Mouse (Mus musculus) small intestine, adult 2 months (tissue): Measurements from ENCODE around the gene Ndufa10. TPM values are rescaled to one million over a fixed set of nuclear protein-coding genes. Genes with fewer than 3 reads are reported as not detected.

ENCODE experiments used
- H3K27ac ChIP-seq: fragments of 200-500 bp; 2 replicates; pipeline ENCODE4 v1.5.1; 2012; ENCODE audit warnings: low read depth, low read length, control low read depth, inconsistent platforms; ENCODE audit not compliant: insufficient read depth
- H3K27me3 ChIP-seq: fragments of 200-500 bp; 2 replicates; pipeline ENCODE4 v1.6.1; 2012; ENCODE audit warnings: mild to moderate bottlenecking, moderate library complexity, low read length, inconsistent platforms; ENCODE audit not compliant: control insufficient read depth, insufficient read depth
- H3K36me3 ChIP-seq: fragments of 200-500 bp; 2 replicates; pipeline ENCODE4 v1.6.1; 2012; ENCODE audit warnings: mild to moderate bottlenecking, low read length, control low read depth, inconsistent platforms; ENCODE audit not compliant: control insufficient read depth, insufficient read depth
- H3K4me1 ChIP-seq: fragments of 200-500 bp; 2 replicates; pipeline ENCODE4 v1.6.1; 2012; ENCODE audit warnings: low read length, inconsistent platforms, mixed read lengths; ENCODE audit not compliant: control insufficient read depth, insufficient read depth, insufficient read length
- H3K4me3 ChIP-seq: fragments of 200-500 bp; 2 replicates; pipeline ENCODE4 v1.5.1; 2012; ENCODE audit warnings: low read depth, mild to moderate bottlenecking, control low read depth, inconsistent platforms, low read length, moderate library complexity
- CTCF ChIP-seq: fragments of 200-500 bp; IDR thresholded peaks from 2 replicates; pipeline ENCODE4 v1.5.1; 2012; ENCODE audit warnings: low read depth, mild to moderate bottlenecking, control low read depth, inconsistent platforms, low read length, moderate library complexity, mixed read lengths; ENCODE audit not compliant: insufficient replicate concordance, insufficient read length; ENCODE audit errors: extremely low read depth
- POLR2A ChIP-seq: fragments of 200-500 bp; IDR thresholded peaks from 2 replicates; pipeline ENCODE4 v1.6.1; 2012; ENCODE audit warnings: low read depth, mild to moderate bottlenecking, control low read depth, inconsistent platforms, low read length, moderate library complexity
- WGBS: fragments of 180-500 bp; shearing (Covaris S2); methylation state at CpG from one replicate; pipeline ENCODE4 v1.1.7; 2018; 5-methylcytosine and 5-hydroxymethylcytosine counted together
- polyA plus RNA-seq: library from polyadenylated mRNA; depleted of rRNA; stranded (reverse); fragments of >200 nt; gene quantifications from 2 replicates; pipeline ENCODE4 v1.2.3, GENCODE M21; 2012; rRNA removed

Ndufa10 gene
- polyA plus RNA-seq, 1 experiment: 104 TPM

DNA sequence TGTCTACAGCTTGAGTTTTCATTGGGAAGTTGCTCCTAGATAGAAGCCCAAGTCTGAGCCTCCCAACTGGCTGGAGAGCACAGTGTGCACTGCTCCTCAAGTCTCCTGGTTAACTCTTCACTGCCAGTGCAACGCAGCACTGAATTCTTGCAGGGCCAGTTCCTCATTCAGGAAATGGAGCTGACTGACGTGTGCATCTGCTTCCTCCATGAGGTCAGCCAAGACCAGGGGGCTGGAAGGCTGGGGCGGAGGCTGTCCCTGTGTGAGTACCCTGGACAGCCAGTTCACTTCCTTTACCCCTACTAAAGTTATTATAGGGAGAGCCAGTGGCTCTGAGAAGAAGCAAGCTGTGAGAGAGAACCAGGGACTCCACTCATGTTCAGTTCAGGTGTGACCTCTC is 79.4 kb downstream of the Ndufa10 start:
- H3K4me3 ChIP-seq: no peak overlapping the region
- WGBS: 55% methylated on average over 3 of the region's 3 CpGs
- TF ChIP-seq CTCF (no peak), POLR2A (no peak)
- peaks cover 3% of the 10 kb centered on the region; the same call in 1 of the 2 replicates for H3K4me1 ChIP-seq
- no peaks in the 10 kb centered on the region for H3K27me3 ChIP-seq
- no peak overlapping the region for H3K27ac ChIP-seq
- no peaks in the 10 kb centered on the region for H3K36me3 ChIP-seq

DNA sequence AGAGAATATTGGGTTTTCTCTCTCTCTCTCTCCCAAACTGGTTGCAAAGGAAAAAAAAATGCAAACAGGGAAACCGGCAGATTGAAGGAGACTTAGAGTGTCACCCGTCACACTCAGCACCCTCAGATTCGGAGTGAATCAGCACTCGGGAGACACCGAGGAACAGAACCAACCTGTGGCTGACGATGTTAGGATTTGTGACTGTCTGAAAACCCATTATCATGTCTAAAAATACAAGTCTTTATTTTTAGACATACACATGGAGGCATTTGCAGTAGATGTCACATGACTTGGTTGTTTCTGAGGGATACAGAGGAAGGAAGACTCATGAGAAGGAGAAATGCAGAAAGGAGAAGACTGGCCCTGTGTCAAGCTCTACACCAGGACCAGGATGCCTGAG is 80.5 kb downstream of the Ndufa10 start:
- H3K4me1 ChIP-seq: peaks cover 3% of the 10 kb centered on the region; the same call in 1 of the 2 replicates
- H3K36me3 ChIP-seq: no peaks in the 10 kb centered on the region
- H3K27ac ChIP-seq: no peak overlapping the region
- no peak for TF ChIP-seq POLR2A
- TF ChIP-seq CTCF: no peak
- WGBS: 80% methylated on average over 6 of the region's 6 CpGs
- H3K27me3 ChIP-seq: no peaks in the 10 kb centered on the region
- H3K4me3 ChIP-seq: no peak overlapping the region

Other genes starting within 250 kb of the Ndufa10 start
- not detected in 2 replicates for gene Olfr1416, start 11.3 kb upstream of the Ndufa10 start, polyA plus RNA-seq
- gene Olfr1415, start 22.2 kb upstream of the Ndufa10 start, polyA plus RNA-seq: not detected in 2 replicates
- gene Olfr1414, start 44.8 kb upstream of the Ndufa10 start, polyA plus RNA-seq: not detected in 2 replicates
- gene Olfr1413, start 97.5 kb upstream of the Ndufa10 start, polyA plus RNA-seq: not detected in 2 replicates
- not detected in 2 replicates for gene Olfr1412, start 111.9 kb upstream of the Ndufa10 start, polyA plus RNA-seq
- gene Olfr1411, start 120.6 kb upstream of the Ndufa10 start, polyA plus RNA-seq: not detected in 2 replicates
- gene Olfr1410, start 131.9 kb upstream of the Ndufa10 start, polyA plus RNA-seq: not detected in 2 replicates
- gene Olfr12, start 143.9 kb upstream of the Ndufa10 start, polyA plus RNA-seq: not detected in 2 replicates
- gene Cops9, start 168.1 kb upstream of the Ndufa10 start, polyA plus RNA-seq: 34.5 and 44.1 TPM in 2 replicates
- 0.20 TPM in 1 of 2 replicates, not detected in the other for gene Otos, start 175.0 kb upstream of the Ndufa10 start, polyA plus RNA-seq